Mouse (Mus musculus) MEL (cell line): ENCODE results near the gene Catip.

ENCODE experiments used
- EP300 ChIP-seq, 2 experiments: IDR thresholded peaks; 2 replicates each; pipeline ENCODE4 v1.6.1; 2011; ENCODE audit warnings: improper control_type of control experiment in 2 of 2, low read length in 2 of 2, low read depth in 1 of 2, mild to moderate bottlenecking in 1 of 2
- POLR2A ChIP-seq, 2 experiments: IDR thresholded peaks; 2 replicates each; pipeline ENCODE4 v1.6.1; 2011 to 2012; ENCODE audit warnings: low read length in 2 of 2, mild to moderate bottlenecking in 2 of 2, control low read depth in 1 of 2, improper control_type of control experiment in 1 of 2, low read depth in 1 of 2, moderate library complexity in 1 of 2; ENCODE audit not compliant: control insufficient read depth in 1 of 2, insufficient read depth in 1 of 2, poor library complexity in 1 of 2

- TF ChIP-seq EP300 (IDR thresholded peaks at IDR 0.05; ENCODE audit: low read depth in 1 of 2, low read length in 2 of 2) (no peak), POLR2A (IDR thresholded peaks at IDR 0.05; ENCODE audit: control insufficient read depth in 1 of 2, insufficient read depth in 1 of 2, low read depth in 1 of 2, low read length in 2 of 2, poor library complexity in 1 of 2) (no peak)
These were observed 1.9 kb upstream of the Catip start for GRCm38 (mm10) chr1:74359952-74360517.
